Mouse (Mus musculus): ENCODE results near the gene Xrn1.

GRCm38 (mm10) chr9:96078752-96079315, 124.3 kb downstream of the Xrn1 start:
- TF ChIP-seq CTCF (IDR thresholded peaks at IDR 0.05; ENCODE audit: low read depth, low read length) (no peak), POLR2A (IDR thresholded peaks at IDR 0.05; ENCODE audit: borderline replicate concordance, low read depth, low read length) (no peak)
